24 mouse cellular contexts compared by ENCODE assay signal in the genomic region with DNA sequence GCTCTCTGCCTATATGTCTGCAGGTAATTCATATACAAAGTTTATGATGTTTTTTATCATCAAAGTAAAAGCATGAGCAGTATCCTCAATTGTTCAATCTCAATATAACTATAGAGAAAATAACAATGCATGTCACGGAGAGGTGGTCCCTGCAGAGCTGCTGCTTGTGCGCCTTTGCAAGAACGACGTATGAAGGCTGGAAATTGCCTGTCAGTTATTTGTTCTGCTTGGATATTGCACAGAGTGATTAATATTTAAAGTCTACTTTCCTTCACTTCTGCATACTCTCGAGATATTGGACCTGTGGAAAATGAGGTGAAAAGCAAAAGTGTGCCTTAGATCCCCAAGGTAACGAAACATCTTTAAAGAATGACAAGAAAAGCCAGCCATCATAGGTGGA.
"Had no signal": no experiment of that assay in that cellular context is flagged by ENCODE, and none has a peak within 500 bp of the region (broad histone marks: within the 10 kb centered on the region; RNA-seq: fewer than 3 reads in every experiment).

No protein-coding gene starts in this region.

- DNase-seq: gastrocnemius, postnatal 14 days; gastrocnemius, postnatal 36 days; heart, adult 11 months; heart, adult 2 months; heart, postnatal 14 days; heart, postnatal 36 days; kidney, adult 11 months; kidney, adult 2 months; kidney, adult 9 months; kidney, postnatal 14 days; kidney, postnatal 36 days; layer of hippocampus, adult 9-11 months; layer of hippocampus, postnatal 36 days; left cerebral cortex, postnatal 4 days had no signal

- H3K9ac ChIP-seq: heart, embryonic 13.5 days; heart, embryonic 15.5 days; hindbrain, embryonic 14.5 days; kidney, embryonic 15.5 days; limb, embryonic 13.5 days; limb, embryonic 15.5 days had no signal

- ATAC-seq: hindbrain, embryonic 16.5 days; intestine, embryonic 16.5 days had no signal

- H3K36me3 ChIP-seq: heart, embryonic 13.5 days; heart, embryonic 15.5 days; kidney, embryonic 15.5 days; limb, embryonic 13.5 days; limb, embryonic 15.5 days had no signal

- H3K27ac ChIP-seq: heart, adult 2 months; heart, embryonic 13.5 days; heart, embryonic 15.5 days; hindbrain, embryonic 14.5 days; kidney, embryonic 15.5 days; kidney, postnatal 0 days; limb, embryonic 13.5 days; limb, embryonic 15.5 days had no signal

- H3K27me3 ChIP-seq: heart, embryonic 13.5 days; heart, embryonic 15.5 days; kidney, embryonic 15.5 days; limb, embryonic 13.5 days; limb, embryonic 15.5 days had no signal

- H3K4me1 ChIP-seq: heart, embryonic 13.5 days; heart, embryonic 15.5 days; kidney, embryonic 15.5 days; limb, embryonic 13.5 days; limb, embryonic 15.5 days had no signal

- H3K4me3 ChIP-seq: heart, adult 2 months; heart, embryonic 13.5 days; heart, embryonic 15.5 days; kidney, embryonic 15.5 days; limb, embryonic 13.5 days; limb, embryonic 15.5 days had no signal

- H3K9me3 ChIP-seq: heart, embryonic 13.5 days; heart, embryonic 15.5 days; kidney, embryonic 15.5 days; limb, embryonic 13.5 days; limb, embryonic 15.5 days had no signal

- H3K4me2 ChIP-seq: heart, embryonic 11.5 days; heart, embryonic 13.5 days; heart, embryonic 15.5 days; hindbrain, embryonic 14.5 days; kidney, embryonic 15.5 days; limb, embryonic 13.5 days; limb, embryonic 15.5 days had no signal
